Mouse (Mus musculus) olfactory bulb, adult 2 months (tissue): ENCODE results near the gene Hist3h2ba.

ENCODE experiments used
- CTCF ChIP-seq: fragments of 200-500 bp; IDR thresholded peaks from 2 replicates; pipeline ENCODE4 v1.5.1; 2012; ENCODE audit warnings: low read depth, mild to moderate bottlenecking, low read length, moderate library complexity; ENCODE audit not compliant: insufficient read depth
- POLR2A ChIP-seq: fragments of 200-500 bp; IDR thresholded peaks from 2 replicates; pipeline ENCODE4 v1.6.1; 2012; ENCODE audit warnings: mild to moderate bottlenecking, low read depth, low read length, moderate library complexity; ENCODE audit not compliant: insufficient read depth

- peak; percentile 41; the same call in 1 of the 2 replicates for TF ChIP-seq CTCF
- TF ChIP-seq POLR2A, result no peak
These were observed 31.6 kb upstream of the Hist3h2ba start for GRCm38 (mm10) chr11:58916879-58917744.
